In the genomic region with DNA sequence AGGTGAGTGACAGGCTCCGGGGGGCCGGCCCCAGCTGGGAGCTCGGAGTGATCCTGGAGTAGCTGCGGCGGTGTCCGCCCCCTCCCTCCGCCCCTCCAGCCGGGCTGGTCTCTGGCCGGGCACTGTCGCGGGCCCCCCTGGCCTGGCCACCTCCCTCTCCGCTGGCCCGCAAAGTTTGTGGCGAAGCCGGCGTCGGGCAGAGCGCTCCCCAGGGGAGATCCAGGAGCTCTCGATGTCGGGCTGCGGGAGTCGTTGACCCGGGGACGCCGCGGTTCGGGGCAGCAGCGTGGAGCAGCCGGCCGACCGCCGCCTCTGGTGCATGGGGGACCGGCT, we compare ENCODE assay signal across 8 mouse cellular contexts. TPM values are rescaled to one million over a fixed set of nuclear protein-coding genes. Genes with fewer than 3 reads are reported as not detected.
DNase-seq lines count a peak whose midpoint lies in the region; ATAC-seq and TF ChIP-seq lines count a peak whose summit lies in the region.

A gene (plus strand): TSS at position 169 of the 333 bp plus-strand sequence.

- DNase-seq in heart, adult 18-20 months, result no peak
- DNase-seq in heart, adult 11 months, result no peak
- no peak for DNase-seq in Patski (ENCODE audit: low read depth, low spot score)
- DNase-seq in gastrocnemius, adult 8-10 months (ENCODE audit: low spot score in 2 of 2), result no peak
- no peak for DNase-seq in intestine, embryonic 14.5 days (ENCODE audit: low spot score)
- no peak for DNase-seq in spleen, adult 12 weeks (ENCODE audit: low spot score)

- H3K4me1 ChIP-seq in intestine, embryonic 14.5 days (replicated peaks; ENCODE audit: control insufficient read depth, insufficient read depth, low read length), result peaks cover 11% of the 10 kb centered on the region

- in situ Hi-C loops in Patski (cut with MboI; ENCODE audit: low pct_unique_long_range_greater_than_20kb), result no loop called here

- CTCF ChIA-PET in Patski (lab: Charles Lee), result interaction anchor here (1.7 to 3.5 kb wide), 3 partner anchors 38 to 54 kb away, joined by 6 to 25 read pairs (median 9); a partner anchor contains a TSS

- no peaks in the 10 kb centered on the region for H3K9me3 ChIP-seq in intestine, embryonic 14.5 days (ENCODE audit: control insufficient read depth, low read length)

- ATAC-seq in Patski, result no peak
- ATAC-seq in intestine, embryonic 14.5 days (replicated peaks; ENCODE audit: low FRiP score, low TSS enrichment, low read depth), result no peak
- no peak for ATAC-seq in megakaryocyte progenitor cell, adult 5-6 weeks (replicated peaks; ENCODE audit: poor library complexity)
- ATAC-seq in granulocyte monocyte progenitor cell, adult 5-6 weeks (replicated peaks; ENCODE audit: poor library complexity, severe bottlenecking), result no peak

- POLR2A ChIA-PET in Patski (lab: Charles Lee), result interaction anchor here (1.0 to 3.1 kb wide), 3 partner anchors 35 to 45 kb away, joined by 4 to 15 read pairs (median 6); no protein-coding TSS in a partner anchor

- H3K4me2 ChIP-seq in intestine, embryonic 14.5 days (ENCODE audit: low read length), result peak within 1 kb of the TSS; percentile 85

- WGBS in intestine, embryonic 14.5 days, result 0% methylated on average over 26 of the region's 33 CpGs

- no peak for TF ChIP-seq CTCF in Patski (IDR thresholded peaks at IDR 0.05)

- no peaks in the 10 kb centered on the region for H3K27me3 ChIP-seq in Patski
- H3K27me3 ChIP-seq in intestine, embryonic 14.5 days (replicated peaks; ENCODE audit: control insufficient read depth, insufficient read depth, low read length), result no peaks in the 10 kb centered on the region

- H3K27ac ChIP-seq in intestine, embryonic 14.5 days (ENCODE audit: low read depth), result peak within 1 kb of the TSS; percentile 83

- H3K36me3 ChIP-seq in intestine, embryonic 14.5 days (ENCODE audit: control insufficient read depth, insufficient read depth, low read length), result no peaks in the 10 kb centered on the region

- H3K9ac ChIP-seq in intestine, embryonic 14.5 days (ENCODE audit: low read length), result peak within 1 kb of the TSS; percentile 79

- peak within 1 kb of the TSS; percentile 72 for H3K4me3 ChIP-seq in intestine, embryonic 14.5 days (ENCODE audit: low read depth, low read length)

RNA-seq across cellular contexts. Expression of the gene that starts here (rescaled TPM):
- total RNA-seq in heart, adult 18-20 months (2021), result 10 to 100 TPM; 17.7 to 19.2 TPM
- 45.0 TPM for polyA plus RNA-seq in Patski (2021)
- total RNA-seq in gastrocnemius, adult 8-10 months (2022), result 10 to 100 TPM; 15.0 to 17.5 (median 15.8) TPM
- 9.1 and 9.9 TPM in 2 replicates for polyA plus RNA-seq in intestine, embryonic 14.5 days (2014; fragmentation: Nextera tagmentation; extraction: Ambion mirVana)
- total RNA-seq in megakaryocyte progenitor cell, adult 5-6 weeks (2015), result 11.2 and 13.4 TPM in 2 replicates
- 11.9 and 12.3 TPM in 2 replicates for total RNA-seq in megakaryocyte progenitor cell, adult 5-6 weeks (2017)
- 25.4 and 38.5 TPM in 2 replicates for total RNA-seq in granulocyte monocyte progenitor cell, adult 5-6 weeks (2014; fragmentation: Nextera tagmentation)
- 6.4 and 9.5 TPM in 2 replicates for total RNA-seq in granulocyte monocyte progenitor cell, adult 5-6 weeks (2017)
